Mouse (Mus musculus) activated CD4-positive, CD25-positive, alpha-beta regulatory T cell, adult 4 months (primary cell): ENCODE measurements around the gene Dcaf1. TPM values are rescaled to one million over a fixed set of nuclear protein-coding genes. Genes with fewer than 3 reads are reported as not detected.
A peak's percentile ranks its signal among the peaks of the same experiment; 100 is the strongest.

Source experiments
- ATAC-seq: one replicate; pipeline ENCODE4 v1.8.0; 2017
- polyA plus RNA-seq, 2 experiments: library from polyadenylated mRNA; unstranded; fragments of 100-300 nt; shearing (Covaris generic); gene quantifications; one replicate each; pipeline ENCODE4 v1.2.1; 2017

Gene Dcaf1
- polyA plus RNA-seq, 2 experiments from 2014 or later = 19.8 to 20.4 TPM

- ATAC-seq = no peak
Observed at GRCm38 (mm10) chr9:106881071-106881755, 59.5 kb downstream of the Dcaf1 start.

- no peak for ATAC-seq
Observed at GRCm38 (mm10) chr9:106882176-106882575, 60.5 kb downstream of the Dcaf1 start.

- ATAC-seq = no peak
Observed at GRCm38 (mm10) chr9:106883085-106883484, 61.4 kb downstream of the Dcaf1 start.

- no peak for ATAC-seq
Observed at GRCm38 (mm10) chr9:106884306-106884705, 62.6 kb downstream of the Dcaf1 start.

GRCm38 (mm10) chr9:106884996-106885900 is 63.6 kb downstream of the Dcaf1 start:
- no peak for ATAC-seq

GRCm38 (mm10) chr9:106885901-106886731 is 64.4 kb downstream of the Dcaf1 start:
- ATAC-seq = peak; percentile 25

GRCm38 (mm10) chr9:106886828-106887702 is 65.4 kb downstream of the Dcaf1 start, which contains the start of gene Rbm15b:
Gene Rbm15b, minus strand, starts transcription at chr9:106887428.
- ATAC-seq = peak; percentile 62

GRCm38 (mm10) chr9:106888346-106888745 is 66.7 kb downstream of the Dcaf1 start:
- no peak for ATAC-seq

- no peak for ATAC-seq
Observed at GRCm38 (mm10) chr9:106889321-106889720, 67.6 kb downstream of the Dcaf1 start.

GRCm38 (mm10) chr9:106890496-106891240 is 69.0 kb downstream of the Dcaf1 start:
- ATAC-seq = no peak

- ATAC-seq = no peak
Observed at GRCm38 (mm10) chr9:106891341-106891741, 69.7 kb downstream of the Dcaf1 start.

GRCm38 (mm10) chr9:106891829-106892551 is 70.3 kb downstream of the Dcaf1 start, which contains the start of gene Manf:
Gene Manf, minus strand, starts transcription at chr9:106891979.
- ATAC-seq = peak; percentile 90

GRCm38 (mm10) chr9:106892552-106892875 is 70.8 kb downstream of the Dcaf1 start:
- no peak for ATAC-seq

GRCm38 (mm10) chr9:106893327-106893726 is 71.7 kb downstream of the Dcaf1 start:
- ATAC-seq = no peak

GRCm38 (mm10) chr9:106898901-106899300 is 77.2 kb downstream of the Dcaf1 start:
- no peak for ATAC-seq

- ATAC-seq = no peak
Observed at GRCm38 (mm10) chr9:106901596-106901995, 79.9 kb downstream of the Dcaf1 start.

- no peak for ATAC-seq
Observed at GRCm38 (mm10) chr9:106903099-106903790, 81.6 kb downstream of the Dcaf1 start.

GRCm38 (mm10) chr9:106903791-106904134 is 82.1 kb downstream of the Dcaf1 start:
- ATAC-seq = no peak

- ATAC-seq = no peak
Observed at GRCm38 (mm10) chr9:106906597-106906996, 84.9 kb downstream of the Dcaf1 start.

- ATAC-seq = no peak
Observed at GRCm38 (mm10) chr9:106908174-106908573, 86.5 kb downstream of the Dcaf1 start.
